ENCODE assay signal across 8 mouse cellular contexts in the genomic region with DNA sequence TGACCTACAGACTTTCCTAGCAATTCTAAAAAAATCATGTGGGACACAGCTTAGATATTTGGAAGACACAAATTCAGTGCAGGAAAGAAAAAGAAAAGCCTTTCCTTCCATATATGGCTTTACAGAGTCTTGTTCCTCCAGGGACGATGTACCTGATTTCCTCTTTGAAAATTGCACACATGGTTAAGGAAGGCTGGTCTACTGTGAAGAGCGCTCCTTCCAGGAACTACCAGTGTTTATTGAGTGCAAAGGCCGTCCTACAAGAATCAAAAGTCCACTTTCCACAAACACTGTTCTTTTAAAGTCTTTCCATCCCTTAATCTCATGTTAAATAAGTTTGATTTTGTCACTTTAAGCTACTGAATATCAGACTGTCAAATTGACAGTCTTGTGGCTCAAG. TPM values are rescaled to one million over a fixed set of nuclear protein-coding genes. Genes with fewer than 3 reads are reported as not detected.
DNase-seq lines count a peak whose midpoint lies in the region; ATAC-seq and TF ChIP-seq lines count a peak whose summit lies in the region.

No protein-coding gene starts in this region.

- no peaks in the 10 kb centered on the region for H3K36me3 ChIP-seq in kidney, embryonic 16.5 days (ENCODE audit: insufficient read depth, low read length)
- H3K36me3 ChIP-seq in hindbrain, postnatal 0 days (ENCODE audit: insufficient read depth, low read length) = no peaks in the 10 kb centered on the region
- H3K36me3 ChIP-seq in midbrain, embryonic 16.5 days (ENCODE audit: control insufficient read depth, insufficient read depth, low read length) = no peaks in the 10 kb centered on the region

- DNase-seq in kidney, postnatal 10 days = no peak
- no peak for DNase-seq in hindbrain, postnatal 0 days (ENCODE audit: low spot score)
- DNase-seq in urinary bladder, adult 2 months (ENCODE audit: low spot score) = no peak
- no peak for DNase-seq in cerebellum, adult 11-12 months
- DNase-seq in B cell, adult 2 months = no peak

- 44% methylated on average over 3 of the region's 3 CpGs for WGBS in kidney, embryonic 16.5 days
- WGBS in hindbrain, postnatal 0 days = 68% methylated on average over 3 of the region's 3 CpGs
- WGBS in midbrain, embryonic 16.5 days = 67% methylated on average over 3 of the region's 3 CpGs

- peak overlapping the region; percentile 97 for H3K27ac ChIP-seq in kidney, embryonic 16.5 days (ENCODE audit: low read length)
- no peak overlapping the region for H3K27ac ChIP-seq in cortical plate, adult 2 months (ENCODE audit: insufficient read depth, low read length)
- H3K27ac ChIP-seq in hindbrain, postnatal 0 days = peak overlapping the region; percentile 98
- peak overlapping the region; percentile 86 for H3K27ac ChIP-seq in midbrain, embryonic 16.5 days (ENCODE audit: low read length)

- no peak for TF ChIP-seq CTCF in cortical plate, adult 2 months (IDR thresholded peaks at IDR 0.05; ENCODE audit: extremely low read depth, insufficient read depth, low read length)
- TF ChIP-seq CTCF in hindbrain, postnatal 0 days (IDR thresholded peaks at IDR 0.05; ENCODE audit: low read depth) = no peak

- no peaks in the 10 kb centered on the region for H3K9me3 ChIP-seq in kidney, embryonic 16.5 days (ENCODE audit: low read length)
- H3K9me3 ChIP-seq in hindbrain, postnatal 0 days (ENCODE audit: low read length) = no peaks in the 10 kb centered on the region
- H3K9me3 ChIP-seq in midbrain, embryonic 16.5 days (replicated peaks; ENCODE audit: control insufficient read depth, low read length, poor library complexity, severe bottlenecking) = no peaks in the 10 kb centered on the region

- no peak for ATAC-seq in kidney, embryonic 16.5 days (ENCODE audit: low FRiP score, low TSS enrichment)
- ATAC-seq in hindbrain, postnatal 0 days = no peak
- ATAC-seq in midbrain, embryonic 16.5 days = no peak

- peak overlapping the region; percentile 84 for H3K9ac ChIP-seq in kidney, embryonic 16.5 days (replicated peaks; ENCODE audit: low read length)
- peak overlapping the region; percentile 77 for H3K9ac ChIP-seq in hindbrain, postnatal 0 days (replicated peaks; ENCODE audit: low read length)
- peak overlapping the region; percentile 67 for H3K9ac ChIP-seq in midbrain, embryonic 16.5 days (ENCODE audit: low read depth, low read length)

- peak overlapping the region; percentile 92 for H3K4me3 ChIP-seq in kidney, embryonic 16.5 days (ENCODE audit: low read length)
- peak overlapping the region; percentile 99; the same call in 1 of the 2 replicates for H3K4me3 ChIP-seq in cortical plate, adult 2 months (ENCODE audit: insufficient read depth, low read length)
- H3K4me3 ChIP-seq in hindbrain, postnatal 0 days (ENCODE audit: low read length) = peak overlapping the region; percentile 83
- H3K4me3 ChIP-seq in midbrain, embryonic 16.5 days (ENCODE audit: low read depth, low read length) = peak overlapping the region; percentile 68

- H3K27me3 ChIP-seq in kidney, embryonic 16.5 days (ENCODE audit: insufficient read depth, low read length) = no peaks in the 10 kb centered on the region
- no peaks in the 10 kb centered on the region for H3K27me3 ChIP-seq in hindbrain, postnatal 0 days (ENCODE audit: insufficient read depth, low read length)
- H3K27me3 ChIP-seq in midbrain, embryonic 16.5 days (ENCODE audit: control insufficient read depth, insufficient read depth, low read depth, low read length) = no peaks in the 10 kb centered on the region

- peak overlapping the region; percentile 68 for H3K4me2 ChIP-seq in kidney, embryonic 16.5 days (replicated peaks; ENCODE audit: low read depth, low read length)
- peak overlapping the region; percentile 62 for H3K4me2 ChIP-seq in hindbrain, postnatal 0 days (ENCODE audit: low read depth, low read length)
- peak overlapping the region; percentile 73 for H3K4me2 ChIP-seq in midbrain, embryonic 16.5 days (ENCODE audit: low read length)

- H3K4me1 ChIP-seq in kidney, embryonic 16.5 days (ENCODE audit: insufficient read depth, low read length) = peaks cover 20% of the 10 kb centered on the region
- peaks cover 9% of the 10 kb centered on the region for H3K4me1 ChIP-seq in cortical plate, adult 2 months (ENCODE audit: control insufficient read depth, insufficient read depth, low read length)
- peaks cover 10% of the 10 kb centered on the region; the same call in 1 of the 2 replicates for H3K4me1 ChIP-seq in hindbrain, postnatal 0 days (ENCODE audit: insufficient read depth, low read length)
- H3K4me1 ChIP-seq in midbrain, embryonic 16.5 days (ENCODE audit: control insufficient read depth, insufficient read depth, low read length) = peaks cover 23% of the 10 kb centered on the region

- TF ChIP-seq POLR2A in cortical plate, adult 2 months (IDR thresholded peaks at IDR 0.05; ENCODE audit: extremely low read depth, insufficient read depth, low read length) = no peak

RNA-seq across cellular contexts. Expression of gene Vps26c, which starts 0.9 kb away (rescaled TPM):
- polyA plus RNA-seq in kidney, embryonic 16.5 days (2015; fragmentation: Nextera tagmentation; extraction: Ambion mirVana) = 59.3 and 63.2 TPM in 2 replicates
- polyA plus RNA-seq in cortical plate, adult 2 months (2012; rRNA removed) = 44.0 and 46.5 TPM in 2 replicates
- 64.8 and 68.1 TPM in 2 replicates for total RNA-seq in hindbrain, postnatal 0 days (2014; rRNA removed)
- 59.6 and 63.6 TPM in 2 replicates for polyA plus RNA-seq in hindbrain, postnatal 0 days (2015; fragmentation: Nextera tagmentation; extraction: Ambion mirVana)
- 80.6 and 83.5 TPM in 2 replicates for polyA plus RNA-seq in midbrain, embryonic 16.5 days (2015; fragmentation: Nextera tagmentation; extraction: Ambion mirVana)
- polyA plus RNA-seq in urinary bladder, adult 2 months (2012; rRNA removed) = 52.4 and 64.7 TPM in 2 replicates

RNA-seq across cellular contexts. Expression of gene Dyrk1a, which starts 42.3 kb away (rescaled TPM):
- 8.3 and 10.3 TPM in 2 replicates for polyA plus RNA-seq in kidney, embryonic 16.5 days (2015; fragmentation: Nextera tagmentation; extraction: Ambion mirVana)
- polyA plus RNA-seq in cortical plate, adult 2 months (2012; rRNA removed) = 41.2 and 41.3 TPM in 2 replicates
- 81.9 and 91.5 TPM in 2 replicates for total RNA-seq in hindbrain, postnatal 0 days (2014; rRNA removed)
- 12.5 and 13.0 TPM in 2 replicates for polyA plus RNA-seq in hindbrain, postnatal 0 days (2015; fragmentation: Nextera tagmentation; extraction: Ambion mirVana)
- polyA plus RNA-seq in midbrain, embryonic 16.5 days (2015; fragmentation: Nextera tagmentation; extraction: Ambion mirVana) = 12.0 and 12.4 TPM in 2 replicates
- polyA plus RNA-seq in urinary bladder, adult 2 months (2012; rRNA removed) = 25.4 and 31.6 TPM in 2 replicates
